Mouse (Mus musculus) cerebellum, adult 2 months (tissue): Measurements from ENCODE around the gene Fam151a.

Source experiments
- CTCF ChIP-seq: fragments of 200-500 bp; IDR thresholded peaks from 2 replicates; pipeline ENCODE4 v1.5.1; 2011; ENCODE audit warnings: low read depth, mild to moderate bottlenecking, control low read depth, low read length, moderate library complexity, borderline replicate concordance; ENCODE audit not compliant: insufficient read depth
- POLR2A ChIP-seq: fragments of 200-500 bp; IDR thresholded peaks from 2 replicates; pipeline ENCODE4 v1.6.1; 2011; ENCODE audit warnings: low read length, control low read depth, borderline replicate concordance; ENCODE audit not compliant: insufficient read depth

GRCm38 (mm10) chr4:106776998-106777397 is 43.3 kb downstream of the Fam151a start:
- no peak for TF ChIP-seq CTCF
- no peak for TF ChIP-seq POLR2A
